Mouse (Mus musculus): ENCODE measurements at regions not wholly inside any gene's neighbourhood (a gene's known extent, or its start where the extent isn't known, plus 50 kb on each side); places are given as distances from the start of the nearest gene placed in this dataset.

- TF ChIP-seq CTCF (IDR thresholded peaks at IDR 0.05; ENCODE audit: control insufficient read depth, insufficient read depth, low read length) (no peak), POLR2A (IDR thresholded peaks at IDR 0.05; ENCODE audit: borderline replicate concordance, control insufficient read depth, low read depth, low read length) (no peak)
Measured at GRCm38 (mm10) chr19:54533858-54534257, 489.9 kb downstream of the Adra2a start.
